Mouse (Mus musculus): ENCODE data around the gene Baat. TPM values are rescaled to one million over a fixed set of nuclear protein-coding genes. Genes with fewer than 3 reads are reported as not detected.
A peak's percentile ranks its signal among the peaks of the same experiment; 100 is the strongest.
"Not testable (repeated sequence)": the region's sequence is repeated elsewhere in the genome, so short reads cannot be mapped to it uniquely, and the experiment has no call there.

The Baat gene
- polyA plus RNA-seq, 1 experiment from 2014 or later: 0.10 TPM

GRCm38 (mm10) chr4:49512636-49513035 is 6.3 kb upstream of the Baat start:
- Histone ChIP-seq H3K4me3 (ENCODE audit: low read depth, low read length) (no peak overlapping the region), H3K9me3 (replicated peaks; ENCODE audit: control insufficient read depth, low read length) (no peaks in the 10 kb centered on the region), H3K27ac (ENCODE audit: low read depth, low read length) (no peak overlapping the region), H3K4me2 (no peak overlapping the region), H3K9ac (ENCODE audit: low read depth, low read length) (no peak overlapping the region), H3K4me1 (ENCODE audit: control insufficient read depth, insufficient read depth, low read length) (no peaks in the 10 kb centered on the region), H3K36me3 (ENCODE audit: control insufficient read depth, insufficient read depth, low read length) (peaks cover 9% of the 10 kb centered on the region; the same call in 1 of the 2 replicates), H3K27me3 (ENCODE audit: control insufficient read depth, insufficient read depth, low read length) (no peaks in the 10 kb centered on the region)
- no peak for ATAC-seq (replicated peaks; ENCODE audit: insufficient number of reproducible peaks, low FRiP score, low TSS enrichment)
- 93% methylated on average over 4 of the region's 4 CpGs for WGBS (ENCODE audit: insufficient replicate concordance)

GRCm38 (mm10) chr4:49510236-49510835 is 4.0 kb upstream of the Baat start:
- H3K4me2 ChIP-seq; H3K4me1 ChIP-seq (ENCODE audit: control insufficient read depth, insufficient read depth, low read length); ATAC-seq (replicated peaks; ENCODE audit: insufficient number of reproducible peaks, low FRiP score, low TSS enrichment); H3K27me3 ChIP-seq (ENCODE audit: control insufficient read depth, insufficient read depth, low read length); H3K9ac ChIP-seq (ENCODE audit: low read depth, low read length); H3K4me3 ChIP-seq (ENCODE audit: low read depth, low read length); H3K9me3 ChIP-seq (replicated peaks; ENCODE audit: control insufficient read depth, low read length); H3K27ac ChIP-seq (ENCODE audit: low read depth, low read length); H3K36me3 ChIP-seq (ENCODE audit: control insufficient read depth, insufficient read depth, low read length): not testable (repeated sequence)
- 95% methylated on average over 1 of the region's 1 CpGs for WGBS (ENCODE audit: insufficient replicate concordance)

- no peaks in the 10 kb centered on the region for H3K9me3 ChIP-seq (replicated peaks; ENCODE audit: control insufficient read depth, low read length)
- no peak overlapping the region for H3K27ac ChIP-seq (ENCODE audit: low read depth, low read length)
- no peaks in the 10 kb centered on the region for H3K4me1 ChIP-seq (ENCODE audit: control insufficient read depth, insufficient read depth, low read length)
- no peak overlapping the region for H3K4me3 ChIP-seq (ENCODE audit: low read depth, low read length)
- no peak for ATAC-seq (replicated peaks; ENCODE audit: insufficient number of reproducible peaks, low FRiP score, low TSS enrichment)
- H3K9ac ChIP-seq (ENCODE audit: low read depth, low read length): no peak overlapping the region
- H3K27me3 ChIP-seq (ENCODE audit: control insufficient read depth, insufficient read depth, low read length): no peaks in the 10 kb centered on the region
- no peak overlapping the region for H3K4me2 ChIP-seq
- peaks cover 9% of the 10 kb centered on the region; the same call in 1 of the 2 replicates for H3K36me3 ChIP-seq (ENCODE audit: control insufficient read depth, insufficient read depth, low read length)
- WGBS (ENCODE audit: insufficient replicate concordance): 92% methylated on average over 2 of the region's 2 CpGs
Observed at GRCm38 (mm10) chr4:49509183-49509582, 2.8 kb upstream of the Baat start.

GRCm38 (mm10) chr4:49503563-49503962 is 2.8 kb downstream of the Baat start:
- Histone ChIP-seq H3K27me3 (ENCODE audit: control insufficient read depth, insufficient read depth, low read length) (no peaks in the 10 kb centered on the region), H3K4me3 (ENCODE audit: low read depth, low read length) (no peak overlapping the region), H3K27ac (ENCODE audit: low read depth, low read length) (no peak overlapping the region), H3K36me3 (ENCODE audit: control insufficient read depth, insufficient read depth, low read length) (no peaks in the 10 kb centered on the region), H3K4me1 (ENCODE audit: control insufficient read depth, insufficient read depth, low read length) (no peaks in the 10 kb centered on the region), H3K9me3 (replicated peaks; ENCODE audit: control insufficient read depth, low read length) (no peaks in the 10 kb centered on the region), H3K4me2 (no peak overlapping the region), H3K9ac (ENCODE audit: low read depth, low read length) (no peak overlapping the region)
- WGBS (ENCODE audit: insufficient replicate concordance): 65% methylated on average over 1 of the region's 1 CpGs
- no peak for ATAC-seq (replicated peaks; ENCODE audit: insufficient number of reproducible peaks, low FRiP score, low TSS enrichment)

- H3K4me3 ChIP-seq (ENCODE audit: low read depth, low read length); H3K9me3 ChIP-seq (replicated peaks; ENCODE audit: control insufficient read depth, low read length); H3K27ac ChIP-seq (ENCODE audit: low read depth, low read length); H3K36me3 ChIP-seq (ENCODE audit: control insufficient read depth, insufficient read depth, low read length); H3K4me1 ChIP-seq (ENCODE audit: control insufficient read depth, insufficient read depth, low read length); H3K27me3 ChIP-seq (ENCODE audit: control insufficient read depth, insufficient read depth, low read length); H3K9ac ChIP-seq (ENCODE audit: low read depth, low read length); H3K4me2 ChIP-seq; ATAC-seq (replicated peaks; ENCODE audit: insufficient number of reproducible peaks, low FRiP score, low TSS enrichment): not testable (repeated sequence)
- WGBS (ENCODE audit: insufficient replicate concordance): 73% methylated on average over 3 of the region's 3 CpGs
Observed at GRCm38 (mm10) chr4:49485934-49486650, 20.3 kb downstream of the Baat start.

GRCm38 (mm10) chr4:49485442-49485841 is 20.9 kb downstream of the Baat start:
- H3K9me3 ChIP-seq (replicated peaks; ENCODE audit: control insufficient read depth, low read length): no peaks in the 10 kb centered on the region
- no peak overlapping the region for H3K4me3 ChIP-seq (ENCODE audit: low read depth, low read length)
- H3K4me1 ChIP-seq (ENCODE audit: control insufficient read depth, insufficient read depth, low read length): no peaks in the 10 kb centered on the region
- no peak overlapping the region for H3K4me2 ChIP-seq
- no peaks in the 10 kb centered on the region for H3K27me3 ChIP-seq (ENCODE audit: control insufficient read depth, insufficient read depth, low read length)
- ATAC-seq (replicated peaks; ENCODE audit: insufficient number of reproducible peaks, low FRiP score, low TSS enrichment): no peak
- no peak overlapping the region for H3K27ac ChIP-seq (ENCODE audit: low read depth, low read length)
- no peaks in the 10 kb centered on the region for H3K36me3 ChIP-seq (ENCODE audit: control insufficient read depth, insufficient read depth, low read length)
- no peak overlapping the region for H3K9ac ChIP-seq (ENCODE audit: low read depth, low read length)

GRCm38 (mm10) chr4:49480896-49481295 is 25.5 kb downstream of the Baat start:
- H3K27ac ChIP-seq (ENCODE audit: low read depth, low read length): no peak overlapping the region
- H3K4me1 ChIP-seq (ENCODE audit: control insufficient read depth, insufficient read depth, low read length): no peaks in the 10 kb centered on the region
- no peak overlapping the region for H3K9ac ChIP-seq (ENCODE audit: low read depth, low read length)
- H3K9me3 ChIP-seq (replicated peaks; ENCODE audit: control insufficient read depth, low read length): no peaks in the 10 kb centered on the region
- no peak for ATAC-seq (replicated peaks; ENCODE audit: insufficient number of reproducible peaks, low FRiP score, low TSS enrichment)
- no peaks in the 10 kb centered on the region for H3K27me3 ChIP-seq (ENCODE audit: control insufficient read depth, insufficient read depth, low read length)
- no peak overlapping the region for H3K4me2 ChIP-seq
- H3K4me3 ChIP-seq (ENCODE audit: low read depth, low read length): no peak overlapping the region
- no peaks in the 10 kb centered on the region for H3K36me3 ChIP-seq (ENCODE audit: control insufficient read depth, insufficient read depth, low read length)
- WGBS (ENCODE audit: insufficient replicate concordance): 56% methylated on average over 3 of the region's 3 CpGs

GRCm38 (mm10) chr4:49480104-49480760 is 26.1 kb downstream of the Baat start:
- Histone ChIP-seq H3K4me3 (ENCODE audit: low read depth, low read length) (peak overlapping the region; percentile 22), H3K27me3 (ENCODE audit: control insufficient read depth, insufficient read depth, low read length) (no peaks in the 10 kb centered on the region), H3K27ac (ENCODE audit: low read depth, low read length) (no peak overlapping the region), H3K36me3 (ENCODE audit: control insufficient read depth, insufficient read depth, low read length) (no peaks in the 10 kb centered on the region), H3K9ac (ENCODE audit: low read depth, low read length) (no peak overlapping the region), H3K9me3 (replicated peaks; ENCODE audit: control insufficient read depth, low read length) (no peaks in the 10 kb centered on the region), H3K4me2 (peak overlapping the region; percentile 54), H3K4me1 (ENCODE audit: control insufficient read depth, insufficient read depth, low read length) (no peaks in the 10 kb centered on the region)
- WGBS (ENCODE audit: insufficient replicate concordance): 14% methylated on average over 21 of the region's 21 CpGs
- no peak for ATAC-seq (replicated peaks; ENCODE audit: insufficient number of reproducible peaks, low FRiP score, low TSS enrichment)

Data from heart, embryonic 11.5 days (tissue).